Mouse (Mus musculus) c-Kit-negative CD71-positive TER-119-positive erythroid progenitor cells, embryonic 14.5 days (primary cell): Measurements from ENCODE around the gene Prpf6.

Experiments used
- DNase-seq: peaks from one replicate; pipeline ENCODE4 v3.0.0-alpha.2; 2013; ENCODE audit warnings: low read depth, low spot score

Gene Prpf6

DNA sequence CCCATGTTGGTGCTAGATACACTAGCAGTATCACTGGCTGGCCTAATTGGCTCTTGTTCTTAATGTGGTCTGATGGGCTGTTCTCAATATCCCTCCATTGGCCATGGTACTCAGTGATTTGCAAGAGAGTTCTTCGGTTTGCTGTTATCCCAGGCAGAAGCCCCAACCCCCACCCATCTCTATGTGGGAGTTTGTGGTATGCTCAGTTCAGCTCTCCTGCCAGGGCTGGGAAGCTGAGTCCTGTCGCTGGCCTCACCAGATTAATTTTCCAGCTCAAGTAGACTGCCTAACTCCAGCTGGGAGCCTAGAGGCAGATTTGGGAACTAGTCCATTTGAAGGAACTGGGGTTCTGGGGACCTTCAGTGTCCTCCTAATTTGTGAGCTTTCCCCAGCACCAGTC lies 65.8 kb downstream of the Prpf6 start:
- no peak for DNase-seq

DNA sequence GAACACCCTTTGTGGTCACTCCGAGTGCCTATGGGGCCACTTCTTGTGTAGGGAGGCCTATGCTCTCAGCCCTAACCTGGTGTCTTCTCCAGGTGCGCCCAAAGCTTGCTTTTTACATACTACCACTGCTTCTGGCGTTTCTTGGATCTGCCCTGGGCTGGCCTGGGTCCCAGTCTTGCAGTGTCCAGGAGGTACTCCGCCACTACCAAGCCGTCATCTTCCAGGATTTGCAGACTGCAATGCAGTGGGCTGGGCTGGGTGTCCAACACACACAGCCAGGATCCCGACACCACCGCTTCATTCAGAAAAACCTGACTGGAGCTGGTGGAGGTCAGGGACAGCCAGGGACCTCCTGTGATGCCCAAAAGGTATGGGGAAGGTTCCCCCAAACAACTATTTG lies 66.9 kb downstream of the Prpf6 start:
- no peak for DNase-seq

DNA sequence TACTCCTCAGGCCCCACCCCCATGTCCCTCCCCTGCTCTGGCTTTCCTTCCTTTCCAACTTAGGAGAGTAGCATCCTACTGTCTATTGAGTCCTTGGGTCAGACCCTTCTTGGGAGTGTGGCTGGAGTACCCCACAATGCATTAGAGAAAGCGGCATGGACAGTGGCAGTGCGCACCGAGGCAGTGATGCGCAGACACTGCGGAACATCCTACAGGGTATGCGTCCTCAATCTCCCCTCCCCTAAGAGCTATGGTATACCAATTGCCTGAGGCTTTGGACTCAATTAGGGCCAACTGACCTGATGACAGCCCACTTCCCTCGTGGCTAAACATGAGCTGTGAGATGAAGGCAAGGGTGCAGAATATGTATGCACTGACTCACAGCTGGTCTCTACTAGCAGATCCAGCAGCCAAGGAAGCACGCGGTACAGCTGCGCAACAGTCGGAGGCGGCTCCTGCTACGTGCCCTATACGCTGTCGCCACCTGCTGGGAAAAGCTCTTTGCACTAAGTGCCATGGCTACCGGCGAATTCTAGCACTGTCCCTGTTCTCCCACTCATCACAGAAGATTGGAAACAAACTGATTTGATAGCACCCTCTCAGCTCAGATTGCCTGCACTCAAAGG lies 67.4 kb downstream of the Prpf6 start:
- DNase-seq, result no peak

DNA sequence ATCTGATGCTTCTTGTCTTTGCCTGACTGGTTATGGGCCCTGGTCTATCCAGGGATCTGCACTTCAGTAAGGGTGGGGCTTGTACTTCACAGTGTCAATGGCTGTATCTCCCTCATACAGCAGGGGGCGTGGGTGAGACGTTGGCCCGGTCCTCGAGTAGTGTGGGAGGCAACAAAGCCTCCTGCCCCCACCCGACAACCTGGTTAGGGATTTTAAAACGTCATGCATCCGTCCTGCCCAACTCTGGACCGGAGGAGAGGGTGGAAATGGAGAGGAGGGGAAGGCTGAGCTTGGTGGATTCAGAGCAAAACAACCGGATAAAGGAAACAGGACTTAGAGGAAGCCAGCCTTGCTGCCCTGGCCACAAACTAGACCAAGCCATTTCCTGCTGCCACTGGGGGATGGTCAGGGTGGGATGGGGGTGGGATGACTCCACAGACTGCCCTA lies 68.0 kb downstream of the Prpf6 start:
- DNase-seq, result no peak

DNA sequence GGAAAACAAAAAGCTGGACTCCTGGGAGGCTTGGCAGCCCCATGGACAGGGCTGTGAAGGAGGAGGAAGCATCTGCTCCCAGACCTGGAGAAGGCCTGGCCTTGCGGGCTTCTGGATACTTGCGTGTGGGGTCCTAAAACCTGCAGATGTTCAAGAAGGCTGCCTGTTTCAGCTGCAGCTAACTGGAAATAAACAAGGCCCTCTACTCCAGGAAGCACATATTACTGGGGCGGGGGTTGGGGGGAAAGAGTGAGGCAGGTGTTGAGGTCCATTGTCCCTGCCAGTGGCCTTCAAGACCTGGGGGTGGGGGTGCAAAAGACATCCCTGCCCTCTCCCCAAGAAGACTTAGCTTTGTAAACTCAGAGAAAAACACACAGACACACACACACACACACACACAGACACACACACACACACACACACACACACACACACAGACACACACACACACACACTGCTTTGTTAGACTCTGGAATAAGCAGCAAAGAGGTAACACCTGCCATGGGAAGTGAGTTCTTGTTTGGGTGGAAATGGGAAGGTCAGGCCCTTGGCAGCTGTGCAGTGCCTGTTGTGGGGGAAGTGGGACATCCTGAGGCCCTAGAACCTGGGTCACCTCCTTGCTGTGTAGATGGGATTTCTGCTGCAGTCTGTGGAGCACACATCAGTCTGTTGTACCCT lies 71.1 kb downstream of the Prpf6 start:
- no peak for DNase-seq

DNA sequence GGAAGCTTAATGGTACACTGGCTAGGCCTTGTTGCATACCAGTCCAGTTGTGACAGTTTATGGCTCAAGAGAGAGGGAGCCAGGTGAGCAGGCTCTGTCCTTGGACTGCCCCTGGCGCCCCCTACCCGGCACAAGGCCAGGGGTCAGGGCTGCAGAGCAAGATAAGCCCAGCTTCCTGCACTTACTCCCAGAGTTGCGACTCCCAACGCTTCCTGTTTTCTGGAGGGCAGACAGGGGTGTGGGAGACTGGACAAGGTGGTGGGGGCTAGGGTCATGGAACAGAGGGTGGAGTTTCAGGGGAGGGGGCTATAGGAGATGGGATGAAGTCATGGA lies 71.6 kb downstream of the Prpf6 start:
- no peak for DNase-seq

DNA sequence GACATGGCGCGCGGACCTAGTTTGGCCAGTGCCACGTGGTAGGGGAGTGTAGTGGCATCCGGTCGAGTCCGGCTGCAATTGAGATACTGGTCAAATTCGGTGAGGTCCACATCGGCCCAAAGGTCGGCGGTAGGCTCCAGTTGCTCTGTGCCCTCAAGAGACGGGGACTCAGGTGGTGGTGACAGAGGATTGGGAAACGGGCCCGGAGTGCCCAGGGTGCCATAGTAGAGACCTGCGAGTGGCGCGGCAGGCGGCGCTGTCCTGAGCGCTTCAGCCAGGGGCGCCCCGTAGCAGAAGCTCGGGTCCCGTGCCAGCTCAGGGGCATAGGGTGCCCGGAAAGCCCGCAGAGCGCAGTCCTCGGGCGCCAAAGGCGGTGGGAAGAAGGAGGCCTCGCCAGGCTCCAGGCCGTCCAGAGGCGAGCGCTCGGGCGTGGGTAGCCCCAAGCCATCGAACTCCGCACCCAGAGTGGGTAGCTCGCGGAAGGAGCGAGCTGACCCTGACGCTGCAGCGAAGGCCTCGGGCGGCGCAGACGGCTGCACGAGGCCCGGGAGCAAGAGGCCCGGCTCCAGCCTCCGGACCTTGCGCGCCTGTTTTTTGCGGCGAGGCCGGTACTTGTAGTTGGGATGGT lies 78.7 kb downstream of the Prpf6 start:
- DNase-seq, result no peak

DNA sequence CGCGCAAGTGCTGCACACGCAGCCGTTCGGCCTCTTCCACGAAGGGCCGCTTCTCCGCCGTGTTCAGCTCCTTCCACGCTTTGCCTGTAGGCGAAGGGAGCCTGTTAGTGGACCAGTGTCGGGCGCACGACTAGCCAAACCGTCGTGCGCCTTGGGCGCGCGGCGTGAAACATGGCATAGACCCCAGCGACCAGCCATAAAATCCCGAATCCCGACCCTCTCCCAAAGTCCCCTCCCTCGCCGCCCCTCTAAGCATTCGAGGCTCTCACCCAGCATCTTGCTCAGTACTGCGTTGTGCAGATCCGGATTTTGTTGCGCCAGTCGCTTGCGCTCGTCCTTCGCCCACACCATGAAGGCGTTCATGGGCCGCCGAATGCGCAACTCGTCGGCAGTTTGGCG lies 79.2 kb downstream of the Prpf6 start:
- DNase-seq, result no peak

DNA sequence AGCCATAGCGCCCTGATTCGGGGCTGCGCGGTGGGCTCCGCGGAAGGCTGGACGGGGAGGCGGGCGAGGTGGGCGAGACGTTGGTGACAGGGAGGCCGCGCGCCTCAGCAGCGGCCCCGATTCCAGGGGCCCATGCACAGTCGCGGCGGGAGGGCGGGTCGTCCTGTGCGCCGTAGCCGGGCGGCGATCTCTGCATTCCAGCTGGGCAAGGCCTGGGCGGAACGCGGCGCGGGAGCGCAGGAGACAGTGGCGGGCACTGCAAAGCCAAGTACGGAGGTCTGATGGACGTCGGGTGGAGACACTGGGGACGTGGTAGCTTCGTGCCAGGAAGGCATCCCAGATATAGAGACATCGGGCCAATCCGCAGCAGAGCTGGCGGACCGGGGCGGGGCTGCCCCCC lies 79.7 kb downstream of the Prpf6 start, which contains the start of gene Sox18:
Gene Sox18, minus strand, starts transcription at position 315 of the 400 bp plus-strand sequence.
- no peak for DNase-seq

DNA sequence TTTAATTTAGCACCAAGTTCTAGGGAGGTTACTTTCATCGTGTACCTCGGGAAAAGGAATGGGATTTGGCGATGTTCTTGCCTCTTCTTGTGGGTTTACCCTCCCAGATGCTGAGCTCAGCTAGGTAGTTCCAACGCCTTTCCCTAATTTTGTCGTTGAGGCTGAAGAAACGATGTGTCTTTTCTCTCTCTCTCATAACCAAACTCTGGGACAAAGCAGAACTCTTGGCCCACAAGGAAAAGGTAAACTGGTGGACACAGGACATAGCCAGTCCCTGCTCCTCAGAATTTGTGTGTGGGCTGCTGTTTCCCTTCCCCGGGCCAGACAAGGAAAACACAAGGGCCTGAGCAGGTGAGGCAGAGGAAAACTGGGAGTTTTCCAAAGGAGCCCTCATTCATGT lies 80.3 kb downstream of the Prpf6 start:
- no peak for DNase-seq

DNA sequence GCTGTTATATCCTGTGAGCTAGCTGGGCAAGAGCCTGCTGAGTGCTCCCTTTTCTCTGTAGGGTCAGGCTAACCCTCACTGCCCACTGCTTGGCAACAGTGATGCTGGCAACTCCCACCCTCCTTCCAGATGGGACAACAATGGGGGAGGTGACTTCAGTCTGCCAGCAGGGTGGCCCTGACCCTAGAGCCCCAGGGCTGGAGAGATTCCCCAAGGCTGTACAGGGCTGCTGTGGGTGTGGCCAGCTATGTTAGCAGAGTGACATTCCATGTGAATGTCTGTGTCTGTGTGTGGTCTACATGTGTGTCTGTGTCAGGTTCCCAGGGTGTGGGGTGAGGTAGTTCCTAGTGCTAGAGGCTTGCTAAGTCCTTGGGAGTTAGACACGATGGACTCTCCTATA lies 81.8 kb downstream of the Prpf6 start:
- DNase-seq, result no peak

DNA sequence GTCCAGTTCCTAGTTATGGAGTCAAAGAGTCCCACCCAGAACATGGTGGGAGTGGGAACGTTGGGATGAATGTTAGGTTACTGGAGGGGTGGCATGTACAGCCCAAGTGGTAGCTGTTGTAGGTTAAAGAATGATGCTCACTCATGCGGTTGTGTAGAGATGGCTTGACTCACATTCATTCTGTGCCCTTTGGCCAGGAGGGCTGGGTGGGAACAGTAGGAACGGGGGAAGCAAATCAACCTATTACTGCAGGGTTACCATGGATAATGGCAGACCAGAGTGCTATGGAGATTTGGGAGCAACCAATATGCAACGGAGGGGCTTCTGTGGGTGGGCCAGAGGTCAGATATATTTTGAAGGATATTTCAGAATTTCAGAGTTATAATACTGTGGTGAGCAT lies 83.3 kb downstream of the Prpf6 start:
- no peak for DNase-seq

DNA sequence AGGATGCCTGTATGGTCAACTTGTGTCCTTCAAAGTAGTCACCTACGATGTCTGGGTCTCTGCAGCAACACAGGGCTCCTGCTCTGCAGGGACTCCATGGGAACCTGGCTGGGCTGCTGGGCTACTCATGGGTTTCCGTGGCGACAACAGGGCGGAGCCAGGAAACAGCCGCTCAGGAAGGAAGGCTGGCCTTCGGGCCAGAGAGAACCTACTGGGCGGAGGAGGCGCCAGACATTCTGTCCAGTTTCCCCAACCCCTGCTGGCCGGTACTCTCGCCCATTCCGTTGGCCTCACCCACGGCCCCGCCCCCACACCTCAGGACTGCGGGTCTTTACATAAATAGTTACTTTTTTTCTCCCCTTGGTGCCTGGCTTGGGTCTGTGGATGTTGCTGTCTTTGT lies 83.8 kb downstream of the Prpf6 start:
- DNase-seq, result no peak

DNA sequence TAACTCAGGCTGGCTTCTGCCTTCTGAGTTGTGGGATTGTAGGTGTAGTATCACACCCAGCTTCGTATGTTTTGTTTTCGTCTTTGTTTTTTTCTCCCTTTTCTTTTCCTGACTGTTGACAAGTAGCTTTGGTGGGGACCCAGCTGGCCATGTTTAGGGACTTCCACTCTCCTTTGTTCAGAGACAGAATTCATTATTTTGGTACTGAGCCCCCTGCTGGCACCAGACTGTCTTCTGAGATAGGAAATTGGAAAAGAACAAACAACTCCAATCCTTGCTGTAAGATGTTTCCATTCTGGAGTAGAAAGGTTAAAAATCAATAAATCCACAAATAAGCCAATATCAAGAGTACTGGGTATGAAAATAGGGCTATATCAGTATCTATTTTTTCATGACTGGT lies 84.8 kb downstream of the Prpf6 start:
- DNase-seq, result no peak

DNA sequence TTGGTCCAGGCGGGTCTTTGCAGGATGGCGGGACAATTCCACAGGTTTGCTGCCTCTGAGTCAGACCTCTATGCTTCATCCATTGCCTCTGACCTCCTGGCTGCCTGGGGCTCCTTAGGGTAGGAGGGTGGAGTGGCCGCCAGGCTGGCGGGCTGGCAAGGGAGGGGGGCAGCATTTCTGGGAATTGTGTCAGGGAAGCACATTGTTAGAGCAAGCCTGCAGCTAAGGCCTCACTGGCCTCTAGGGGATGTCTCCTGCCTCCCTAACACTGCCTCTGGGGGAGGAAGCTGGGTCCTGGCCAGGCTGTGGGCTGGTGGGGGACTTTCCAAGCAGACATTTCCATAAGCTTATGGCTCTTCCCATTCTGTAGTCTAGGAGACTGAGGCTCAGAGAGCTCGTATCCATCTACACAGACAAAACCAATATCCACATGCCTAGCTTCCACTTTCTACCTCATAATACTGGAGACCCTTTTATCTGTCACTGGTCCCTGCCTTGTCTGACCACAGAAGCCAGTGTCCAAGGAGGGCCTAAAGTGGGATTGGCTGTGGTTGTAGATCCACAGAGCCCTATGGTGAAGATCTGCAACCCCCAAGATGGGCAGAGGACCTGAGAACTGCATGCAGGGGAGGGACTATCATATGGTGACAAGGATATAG lies 85.6 kb downstream of the Prpf6 start:
- no peak for DNase-seq

DNA sequence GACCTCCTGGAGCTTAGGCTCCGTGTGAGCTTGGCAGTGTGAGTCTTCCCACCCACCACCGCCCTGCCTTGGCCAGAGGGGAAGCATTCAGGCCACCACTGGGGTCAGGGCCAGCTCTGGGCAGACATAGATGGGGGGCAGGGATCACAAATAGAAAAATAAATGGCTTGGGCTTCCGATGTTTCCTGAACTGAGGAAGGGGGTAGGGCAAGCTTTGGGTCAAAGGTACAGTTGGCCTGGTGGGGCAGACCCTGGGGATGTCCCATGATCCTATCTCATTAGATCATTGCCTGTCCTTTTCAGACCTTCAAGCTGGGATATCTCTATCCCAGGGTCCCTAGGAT lies 86.1 kb downstream of the Prpf6 start:
- no peak for DNase-seq

DNA sequence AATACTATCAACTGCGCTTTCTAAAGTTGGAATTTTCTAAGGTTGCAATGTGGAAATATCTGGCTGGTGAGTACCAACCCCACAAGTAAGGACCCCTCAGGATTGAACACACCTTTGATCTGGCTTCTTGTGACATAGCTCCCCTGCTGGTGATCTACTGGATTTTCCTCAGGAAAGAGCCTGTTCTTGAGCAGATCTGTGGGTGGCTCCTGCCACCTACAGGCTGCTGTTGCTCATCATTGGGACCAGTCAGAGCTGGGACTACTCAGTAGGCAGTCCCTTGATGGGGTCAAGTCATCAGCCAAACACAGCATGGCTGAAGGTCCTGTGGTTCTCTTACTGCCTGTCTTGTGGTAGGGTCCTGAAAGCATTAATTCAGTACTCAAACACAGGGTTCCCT lies 87.1 kb downstream of the Prpf6 start:
- no peak for DNase-seq

DNA sequence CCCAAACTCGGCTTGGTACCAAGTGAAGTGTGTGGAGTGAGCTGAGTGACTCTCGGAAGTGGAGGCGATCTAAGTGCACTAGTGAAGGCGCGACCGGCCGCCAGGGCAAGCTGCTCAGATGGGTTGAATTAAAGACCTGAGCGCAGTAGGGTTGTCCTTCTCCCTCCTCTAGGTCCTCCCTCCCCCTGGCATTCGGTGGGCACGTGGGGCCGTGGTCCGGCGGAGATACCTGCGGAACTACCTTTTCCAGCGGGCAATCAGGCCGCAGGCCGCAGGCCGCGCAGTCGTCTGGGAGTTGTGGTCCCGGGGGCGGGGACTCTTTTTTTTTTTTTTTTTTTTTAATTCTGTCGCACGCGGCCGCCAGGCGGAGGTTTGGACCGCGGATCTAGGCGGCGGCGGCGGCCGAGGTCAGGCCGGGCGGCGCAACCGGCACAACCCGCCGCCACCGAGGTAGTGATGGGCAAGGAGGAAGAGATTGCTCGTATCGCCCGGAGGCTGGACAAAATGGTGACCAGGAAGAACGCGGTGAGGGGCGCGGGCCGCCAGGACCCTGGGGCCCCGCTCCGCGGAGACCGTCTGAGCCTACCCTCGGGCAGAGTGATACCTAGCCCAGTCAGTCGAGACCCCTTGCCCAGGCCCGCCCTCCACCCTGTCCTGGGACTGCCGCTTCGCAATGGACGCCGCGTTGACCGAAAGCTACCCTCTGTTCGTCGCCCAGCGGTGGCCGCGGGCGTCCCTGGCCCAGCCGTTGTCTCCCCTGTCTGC lies 88.5 kb downstream of the Prpf6 start, which contains the start of gene Tcea2:
Gene Tcea2, plus strand, starts transcription at position 360 of the 765 bp plus-strand sequence.
- DNase-seq, result no peak

DNA sequence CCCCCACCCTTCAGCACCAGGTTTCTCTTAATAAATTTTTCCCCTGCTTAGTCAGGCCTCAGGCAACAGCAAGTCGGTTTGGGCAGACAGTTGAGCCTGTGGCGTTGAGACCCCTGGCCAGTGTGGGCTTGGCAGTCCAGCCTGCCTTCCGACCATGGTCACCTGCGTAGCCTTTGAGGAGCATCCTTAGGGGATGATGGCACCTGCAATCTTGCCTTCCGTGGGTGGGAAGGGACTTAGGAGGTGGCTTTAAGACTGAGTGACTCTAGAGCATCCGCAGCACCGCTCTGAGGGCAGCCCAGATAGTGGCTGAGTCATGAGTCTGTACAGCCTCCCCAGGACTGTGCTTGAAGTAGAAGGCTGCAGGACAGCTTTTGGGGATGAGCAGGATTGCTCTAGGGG lies 89.0 kb downstream of the Prpf6 start:
- no peak for DNase-seq

DNA sequence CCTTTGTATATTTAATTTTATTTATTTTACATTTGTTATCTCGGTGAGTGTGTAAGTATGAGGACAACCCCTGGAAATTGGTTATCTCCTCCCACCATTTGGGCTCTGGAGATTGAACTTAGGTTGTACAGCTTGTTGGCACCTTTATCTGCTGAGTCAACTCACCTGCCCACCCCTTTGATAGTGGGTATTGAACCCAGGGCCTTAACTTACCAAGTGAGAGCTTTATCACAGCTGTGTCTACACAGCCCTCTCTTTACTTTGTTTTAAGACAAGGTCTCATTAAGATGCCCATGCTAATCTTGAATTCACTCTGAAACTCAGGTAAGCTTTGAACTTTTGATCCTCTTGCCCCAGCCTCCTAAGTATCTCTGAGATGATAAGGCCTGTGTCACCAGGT lies 90.3 kb downstream of the Prpf6 start:
- DNase-seq, result no peak

DNA sequence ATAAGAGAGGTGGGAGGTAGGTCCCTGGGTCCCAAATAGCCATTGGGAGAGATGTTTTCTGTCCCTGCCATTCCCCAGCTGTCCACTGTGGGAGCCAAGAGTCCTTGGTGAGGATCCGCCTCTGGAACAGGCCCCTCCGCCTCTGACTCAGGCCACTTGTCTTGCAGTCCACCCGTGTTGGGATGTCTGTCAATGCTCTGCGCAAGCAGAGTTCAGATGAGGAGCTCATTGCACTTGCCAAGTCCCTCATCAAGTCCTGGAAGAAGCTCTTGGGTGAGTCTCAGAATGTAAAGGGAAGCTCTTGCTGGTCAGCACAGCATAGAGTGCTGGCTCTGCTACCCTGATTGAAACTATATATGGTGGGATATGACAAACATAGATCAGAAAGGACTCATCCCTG lies 91.7 kb downstream of the Prpf6 start:
- no peak for DNase-seq

DNA sequence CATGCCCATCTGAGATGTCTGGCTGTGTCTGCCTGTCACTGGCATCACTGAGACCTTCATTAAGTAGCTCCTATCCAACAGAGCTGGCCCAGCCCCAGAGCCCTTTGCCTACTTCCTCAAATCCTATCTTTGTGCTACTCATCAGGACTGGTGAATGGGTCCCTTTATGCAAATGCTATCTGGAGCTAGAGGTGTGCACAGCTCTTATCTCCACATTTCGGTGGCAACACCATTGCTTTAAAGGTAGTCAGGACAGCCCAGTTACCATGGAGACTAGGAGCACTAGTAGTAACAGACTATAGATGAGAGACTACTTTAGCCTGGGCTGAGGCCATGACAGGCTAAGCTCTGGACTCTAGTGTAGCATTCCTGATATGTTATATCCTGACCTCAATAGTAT lies 93.0 kb downstream of the Prpf6 start:
- no peak for DNase-seq
